Mouse (Mus musculus): ENCODE data around the gene Svop. TPM values are rescaled to one million over a fixed set of nuclear protein-coding genes. Genes with fewer than 3 reads are reported as not detected.

The Svop gene
- 0.40 and 0.44 TPM in 2 replicates for polyA plus RNA-seq (2012; rRNA removed; ENCODE audit: low replicate concordance)

DNA sequence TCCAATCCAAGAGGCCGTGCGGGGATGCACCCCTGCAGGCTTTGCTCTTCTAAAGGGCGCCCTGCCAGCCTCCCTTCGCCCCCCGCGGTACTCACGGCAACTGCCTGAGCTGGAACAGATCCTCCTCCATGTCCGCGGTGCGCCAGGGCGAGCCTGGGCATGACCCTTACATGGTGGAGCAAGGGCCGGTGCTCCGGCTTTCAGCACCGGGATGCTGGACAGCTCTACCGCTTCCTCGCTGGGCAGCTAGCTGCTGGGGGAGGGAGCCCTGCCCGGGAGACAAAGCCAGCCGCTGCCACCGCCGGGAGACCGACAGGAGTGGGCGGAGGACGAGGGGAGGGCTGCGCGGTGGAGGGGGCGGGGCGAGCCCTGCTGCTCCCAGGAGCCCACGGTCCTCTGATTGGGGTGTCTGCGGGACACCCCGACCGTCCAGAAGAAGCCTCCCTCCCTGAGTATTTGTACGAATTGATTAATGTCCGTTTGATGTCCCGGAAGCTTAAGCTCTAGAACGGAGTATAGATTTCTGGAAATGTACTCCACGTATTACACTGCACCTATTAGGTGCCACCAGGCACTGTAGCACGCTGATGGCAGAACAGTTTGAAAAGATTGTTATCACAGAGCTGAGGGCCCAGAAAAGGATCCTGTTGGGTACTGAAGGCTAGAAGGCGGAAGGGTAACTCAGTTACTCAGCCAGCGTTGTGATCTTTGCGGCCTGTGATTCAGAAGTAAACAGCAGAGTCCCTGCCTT, at the start of gene Svop:
Gene Svop, minus strand, starts transcription at position 514 of the 751 bp plus-strand sequence.

DNA sequence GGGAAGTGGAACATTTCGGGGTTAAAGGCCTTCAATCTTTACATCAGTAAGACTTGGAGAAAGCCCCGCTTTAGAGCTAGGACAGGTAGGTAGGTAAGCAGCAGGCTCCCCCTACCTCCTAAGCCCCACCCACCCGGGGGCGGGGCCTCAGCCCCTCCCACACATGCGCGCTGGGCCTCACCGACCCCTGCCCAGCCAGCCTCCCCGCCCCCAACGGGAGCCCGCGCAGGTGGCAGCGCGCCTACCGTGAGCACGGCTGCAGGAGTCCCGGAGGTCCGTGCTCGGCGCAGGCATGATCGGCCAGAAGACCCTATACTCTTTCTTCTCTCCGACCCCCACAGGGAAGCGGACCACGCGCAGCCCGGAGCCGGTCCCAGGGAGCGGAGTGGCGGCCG, 38.8 kb upstream of the Svop start, which contains the start of gene Ung:
Gene Ung, plus strand, starts transcription at position 176 of the 395 bp plus-strand sequence.

DNA sequence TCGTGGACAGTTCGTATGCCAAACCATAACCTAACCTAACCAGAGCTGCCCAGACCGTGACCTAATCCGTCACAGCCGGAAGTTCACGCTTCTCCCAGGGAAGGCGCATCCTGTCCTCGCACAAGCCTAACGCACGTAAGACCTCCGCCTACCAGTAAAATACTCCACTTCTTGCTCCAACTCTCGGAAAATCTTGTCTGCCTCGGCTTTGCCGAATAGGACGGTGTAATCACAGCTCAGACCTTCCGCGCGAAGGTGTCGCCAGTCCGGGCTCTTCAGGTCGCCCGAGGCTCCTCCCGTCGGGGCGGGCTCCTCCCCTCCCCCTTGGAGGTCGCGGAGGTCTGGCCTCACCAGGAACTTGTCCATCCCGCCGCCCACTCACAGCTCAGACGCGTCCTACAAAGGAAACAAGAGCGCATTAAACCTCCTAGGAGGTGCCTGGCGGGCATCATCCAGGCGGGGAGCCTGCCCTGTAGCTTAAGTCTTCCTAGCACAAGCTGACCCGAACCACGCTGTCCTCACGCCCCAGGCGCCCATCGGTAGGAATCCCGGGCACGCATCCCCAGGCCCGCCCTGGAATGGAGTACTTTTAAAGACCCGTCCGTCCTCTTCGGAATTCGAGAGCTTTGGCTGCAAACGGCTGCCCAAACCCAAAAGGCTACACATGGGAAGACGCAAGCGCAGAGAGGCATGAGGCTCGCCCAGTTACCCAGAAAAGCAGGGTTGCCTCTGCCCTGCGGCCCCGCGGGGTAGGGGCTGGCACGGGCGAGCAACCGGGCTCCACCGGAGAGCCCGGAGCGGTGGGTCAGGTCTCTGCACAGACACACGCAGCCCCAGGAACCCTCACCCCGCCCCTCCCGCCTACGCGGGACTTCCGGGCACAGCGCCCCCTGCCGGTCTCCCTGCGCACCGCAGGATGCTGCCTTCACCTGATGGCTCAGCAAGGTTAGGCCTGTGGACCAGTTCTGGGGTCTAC, 36.3 kb upstream of the Svop start, which contains the start of gene Alkbh2:
Gene Alkbh2, minus strand, starts transcription at position 845 of the 976 bp plus-strand sequence.

DNA sequence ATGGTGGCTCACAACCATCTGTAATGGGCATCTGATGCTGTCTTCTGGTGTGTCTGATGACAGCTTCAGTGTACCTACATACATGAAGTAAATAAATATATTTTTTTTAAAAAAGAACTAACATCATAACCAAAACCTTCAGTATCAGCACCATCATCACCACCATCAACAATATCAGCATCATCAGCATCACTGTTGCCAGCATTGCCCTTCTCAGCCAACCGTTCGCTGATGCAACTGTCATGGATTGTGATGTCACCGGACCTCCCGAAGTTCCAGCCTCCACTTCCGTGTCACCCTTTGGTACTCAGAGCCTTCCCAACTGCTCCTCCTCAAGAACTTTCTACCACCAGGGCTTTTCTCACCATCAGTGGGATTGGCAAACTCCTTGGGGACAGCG, 26.2 kb downstream of the Svop start, which contains the start of gene Usp30:
Gene Usp30, plus strand, starts transcription at position 301 of the 400 bp plus-strand sequence.

DNA sequence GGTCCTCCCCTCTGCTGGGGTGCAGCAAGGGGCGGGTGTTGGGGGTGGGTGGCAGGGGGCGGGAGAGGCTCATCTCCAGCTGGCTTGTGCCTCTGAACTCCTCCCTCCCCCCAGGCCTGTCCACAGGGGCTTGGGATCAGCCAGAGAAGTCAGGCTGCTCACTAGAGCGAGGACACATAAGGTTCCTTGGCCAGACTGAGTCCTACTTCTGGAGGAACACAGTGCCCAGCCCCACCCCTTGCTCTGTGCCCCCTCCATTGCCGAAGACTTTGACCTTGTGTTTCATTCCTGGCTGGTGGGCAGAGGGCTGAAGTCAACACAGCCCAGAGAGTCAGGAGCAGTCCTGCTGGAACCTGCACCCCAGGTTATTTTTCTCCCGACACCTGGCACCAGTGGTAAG, 87.8 kb downstream of the Svop start, which contains the start of gene Dao:
Gene Dao, plus strand, starts transcription at position 162 of the 400 bp plus-strand sequence.

DNA sequence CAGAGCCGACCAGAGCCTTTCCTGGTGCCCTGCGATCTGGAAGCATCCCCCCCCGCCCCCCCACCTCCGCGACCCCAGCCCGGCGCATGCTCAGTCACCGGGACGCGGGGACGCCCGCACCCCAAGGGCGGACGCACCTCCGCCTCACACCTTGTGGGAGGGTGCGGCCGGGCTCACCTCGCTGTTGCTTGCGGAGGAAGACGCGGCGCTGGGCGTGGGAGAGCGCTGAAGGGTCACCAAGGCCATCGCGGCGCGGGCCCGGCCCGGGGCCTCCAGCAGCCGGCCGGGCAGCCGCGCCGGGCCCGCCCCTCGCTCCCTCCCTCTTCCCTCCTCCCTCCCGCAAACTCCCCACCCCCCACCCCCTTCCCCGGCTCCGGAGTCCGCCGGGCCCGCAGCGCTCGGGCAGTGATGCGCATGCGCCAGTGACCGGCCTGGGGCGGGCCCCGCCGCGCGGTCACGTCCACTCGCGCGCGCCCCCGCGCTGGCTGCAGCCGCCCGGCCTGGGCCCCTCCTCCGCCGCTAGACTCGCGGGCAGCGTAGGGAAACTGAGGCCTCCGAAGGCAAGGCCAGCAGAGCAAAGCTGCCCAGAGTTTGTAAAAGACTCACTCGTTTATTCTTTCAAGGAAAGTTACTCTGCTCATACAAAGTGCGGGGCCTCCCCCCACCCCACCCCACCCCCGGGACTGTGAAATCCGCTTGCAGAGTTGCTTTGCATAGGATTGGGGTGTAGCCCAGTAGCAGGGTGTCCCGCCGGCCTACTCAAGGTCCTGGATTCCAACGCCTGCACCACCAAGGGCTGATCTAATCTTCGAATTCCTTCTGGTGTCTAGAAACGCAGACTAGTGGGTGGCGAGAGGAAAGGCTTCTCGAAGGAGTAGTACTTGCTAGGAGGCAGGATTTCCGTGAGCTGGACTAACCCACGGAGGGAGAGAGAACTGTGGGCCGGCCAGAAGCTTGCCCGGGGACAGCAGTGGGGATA, 97.6 kb downstream of the Svop start, which contains the start of gene Ssh1:
Gene Ssh1, minus strand, starts transcription at position 408 of the 979 bp plus-strand sequence.

Other genes starting within 250 kb of the Svop start
- 73.1 and 120 TPM in 2 replicates for gene Coro1c, start 182.8 kb downstream of the Svop start, polyA plus RNA-seq (2012; rRNA removed; ENCODE audit: low replicate concordance)
- 7.1 and 7.7 TPM in 2 replicates for gene Ssh1, start 97.7 kb downstream of the Svop start, polyA plus RNA-seq (2012; rRNA removed; ENCODE audit: low replicate concordance)
- gene Dao, start 87.9 kb downstream of the Svop start, polyA plus RNA-seq (2012; rRNA removed; ENCODE audit: low replicate concordance) = 37.5 and 38.9 TPM in 2 replicates
- 9.2 and 10.2 TPM in 2 replicates for gene Usp30, start 26.1 kb downstream of the Svop start, polyA plus RNA-seq (2012; rRNA removed; ENCODE audit: low replicate concordance)
- 6.1 and 8.3 TPM in 2 replicates for gene Alkbh2, start 36.6 kb upstream of the Svop start, polyA plus RNA-seq (2012; rRNA removed; ENCODE audit: low replicate concordance)
- gene Ung, start 38.8 kb upstream of the Svop start, polyA plus RNA-seq (2012; rRNA removed; ENCODE audit: low replicate concordance) = 5.4 and 11.0 TPM in 2 replicates
- gene Acacb, start 55.0 kb upstream of the Svop start, polyA plus RNA-seq (2012; rRNA removed; ENCODE audit: low replicate concordance) = 2.8 and 6.8 TPM in 2 replicates
- not detected in 2 replicates for gene Foxn4, start 182.2 kb upstream of the Svop start, polyA plus RNA-seq (2012; rRNA removed; ENCODE audit: low replicate concordance)
- 0.78 and 1.7 TPM in 2 replicates for gene Myo1h, start 197.6 kb upstream of the Svop start, polyA plus RNA-seq (2012; rRNA removed; ENCODE audit: low replicate concordance)